Mouse (Mus musculus): ENCODE measurements around the gene Iqgap2.

DNA sequence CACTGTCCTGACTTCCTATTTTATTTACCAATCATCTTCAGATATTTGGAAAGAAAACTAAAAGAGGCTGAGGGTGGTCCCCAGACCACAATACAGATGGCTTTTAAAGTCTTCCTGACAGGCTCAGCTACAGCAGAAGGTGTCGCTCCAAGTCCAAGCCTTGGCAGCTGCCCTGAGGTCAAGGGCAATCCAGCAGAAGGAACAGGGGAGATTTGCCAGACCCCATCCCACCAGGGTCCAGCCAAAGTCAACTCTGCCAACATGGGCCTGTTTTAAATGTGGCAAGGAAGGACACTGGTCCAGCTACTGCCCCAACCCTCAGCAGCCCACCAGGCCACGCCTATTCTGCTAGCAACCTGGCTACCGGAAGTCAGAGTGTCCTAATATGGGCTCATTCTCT lies 241.8 kb downstream of the Iqgap2 start:
- TF ChIP-seq POLR2A (IDR thresholded peaks at IDR 0.05; ENCODE audit: low read depth, low read length) = no peak
- TF ChIP-seq CTCF (IDR thresholded peaks at IDR 0.05; ENCODE audit: borderline replicate concordance, insufficient read depth, low read length) = no peak

All from embryonic fibroblast, embryonic 13.5 days (primary cell).